Mouse (Mus musculus): ENCODE measurements around the gene Cbln3. TPM values are rescaled to one million over a fixed set of nuclear protein-coding genes. Genes with fewer than 3 reads are reported as not detected.

Gene Cbln3
- total and polyA plus RNA-seq, 2 experiments from 2014 or later, result 0.68 to 0.73 TPM

DNA sequence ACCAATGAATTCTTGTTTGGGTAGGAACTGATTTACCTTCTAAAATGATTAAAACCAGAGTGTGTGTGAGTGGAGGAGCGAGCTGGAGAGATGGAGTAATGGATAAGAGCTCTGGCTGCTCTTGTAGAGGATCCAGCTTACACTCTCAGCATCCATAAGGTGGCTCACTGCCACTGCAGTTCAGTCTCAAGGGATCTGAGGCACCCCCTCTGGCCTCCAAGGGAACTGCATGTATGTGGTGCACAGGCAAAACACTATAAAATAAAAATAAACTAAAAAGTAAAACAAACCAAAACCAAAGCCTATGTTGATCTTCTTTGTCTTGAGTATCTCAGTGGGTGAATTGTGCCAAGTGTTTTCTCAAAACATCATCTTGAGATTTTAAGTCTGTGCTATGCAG lies 4.6 kb downstream of the Cbln3 start:
- Histone ChIP-seq H3K4me3 (ENCODE audit: low read depth, low read length) (no peak overlapping the region), H3K27ac (ENCODE audit: low read depth) (no peak overlapping the region), H3K27me3 (ENCODE audit: control insufficient read depth, insufficient read depth, low read length) (no peaks in the 10 kb centered on the region), H3K9me3 (replicated peaks; ENCODE audit: control insufficient read depth, low read length) (no peaks in the 10 kb centered on the region), H3K9ac (replicated peaks; ENCODE audit: low read depth, low read length) (no peak overlapping the region), H3K4me2 (ENCODE audit: low read depth, low read length) (no peak overlapping the region), H3K36me3 (replicated peaks; ENCODE audit: control insufficient read depth, insufficient read depth, low read length) (no peaks in the 10 kb centered on the region), H3K4me1 (ENCODE audit: control insufficient read depth, insufficient read depth) (peaks cover 8% of the 10 kb centered on the region; the same call in 1 of the 2 replicates)
- no peak for ATAC-seq (ENCODE audit: insufficient read depth, low read depth)
- TF ChIP-seq EP300 (IDR thresholded peaks at IDR 0.05; ENCODE audit: low read depth), result no peak
- peak; percentile 88 for TF ChIP-seq CTCF (IDR thresholded peaks at IDR 0.05; ENCODE audit: low read depth)
- WGBS, result 23% methylated on average over 1 of the region's 1 CpGs
- peak; percentile 71 for DNase-seq (ENCODE audit: low spot score)

DNA sequence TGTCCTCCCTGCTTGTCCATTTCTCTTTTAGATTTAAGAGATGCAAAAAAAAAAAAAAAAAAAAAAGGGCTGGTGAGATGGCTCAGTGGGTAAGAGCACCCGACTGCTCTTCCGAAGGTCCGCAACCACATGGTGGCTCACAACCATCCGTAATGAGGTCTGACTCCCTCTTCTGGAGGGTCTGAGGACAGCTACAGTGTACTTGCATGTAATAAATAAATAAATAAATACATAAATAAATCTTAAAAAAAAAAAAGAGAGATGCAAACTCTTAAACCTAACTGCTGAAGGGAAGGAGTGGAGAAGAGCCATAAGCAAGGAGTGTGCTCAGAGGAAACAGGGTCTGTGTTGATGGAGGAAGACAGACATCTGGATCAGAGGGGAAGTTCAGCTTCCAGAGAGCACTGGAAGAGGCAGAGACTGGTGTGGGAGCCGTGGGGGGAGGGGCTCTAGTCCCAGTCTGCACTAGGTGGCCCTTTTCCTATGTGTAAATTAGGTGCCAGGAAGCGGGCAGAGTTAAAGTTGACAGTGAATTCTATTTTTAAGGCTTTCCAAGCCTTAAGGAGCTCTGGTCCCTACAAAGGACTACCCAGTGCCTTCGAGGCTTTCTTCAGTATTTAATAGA lies 5.8 kb downstream of the Cbln3 start:
- DNase-seq (ENCODE audit: low spot score) (no peak), ATAC-seq (ENCODE audit: insufficient read depth, low read depth) (no peak)
- no peak overlapping the region for H3K9ac ChIP-seq (replicated peaks; ENCODE audit: low read depth, low read length)
- no peak overlapping the region for H3K27ac ChIP-seq (ENCODE audit: low read depth)
- no peak overlapping the region for H3K4me2 ChIP-seq (ENCODE audit: low read depth, low read length)
- 15% methylated on average over 7 of the region's 7 CpGs for WGBS
- H3K36me3 ChIP-seq (replicated peaks; ENCODE audit: control insufficient read depth, insufficient read depth, low read length), result no peaks in the 10 kb centered on the region
- TF ChIP-seq EP300 (IDR thresholded peaks at IDR 0.05; ENCODE audit: low read depth), result no peak
- peak; percentile 26; the same call in 1 of the 2 replicates for TF ChIP-seq CTCF (IDR thresholded peaks at IDR 0.05; ENCODE audit: low read depth)
- H3K4me1 ChIP-seq (ENCODE audit: control insufficient read depth, insufficient read depth), result no peaks in the 10 kb centered on the region; the same call in 1 of the 2 replicates
- no peak overlapping the region for H3K4me3 ChIP-seq (ENCODE audit: low read depth, low read length)
- H3K9me3 ChIP-seq (replicated peaks; ENCODE audit: control insufficient read depth, low read length), result no peaks in the 10 kb centered on the region
- no peaks in the 10 kb centered on the region for H3K27me3 ChIP-seq (ENCODE audit: control insufficient read depth, insufficient read depth, low read length)

DNA sequence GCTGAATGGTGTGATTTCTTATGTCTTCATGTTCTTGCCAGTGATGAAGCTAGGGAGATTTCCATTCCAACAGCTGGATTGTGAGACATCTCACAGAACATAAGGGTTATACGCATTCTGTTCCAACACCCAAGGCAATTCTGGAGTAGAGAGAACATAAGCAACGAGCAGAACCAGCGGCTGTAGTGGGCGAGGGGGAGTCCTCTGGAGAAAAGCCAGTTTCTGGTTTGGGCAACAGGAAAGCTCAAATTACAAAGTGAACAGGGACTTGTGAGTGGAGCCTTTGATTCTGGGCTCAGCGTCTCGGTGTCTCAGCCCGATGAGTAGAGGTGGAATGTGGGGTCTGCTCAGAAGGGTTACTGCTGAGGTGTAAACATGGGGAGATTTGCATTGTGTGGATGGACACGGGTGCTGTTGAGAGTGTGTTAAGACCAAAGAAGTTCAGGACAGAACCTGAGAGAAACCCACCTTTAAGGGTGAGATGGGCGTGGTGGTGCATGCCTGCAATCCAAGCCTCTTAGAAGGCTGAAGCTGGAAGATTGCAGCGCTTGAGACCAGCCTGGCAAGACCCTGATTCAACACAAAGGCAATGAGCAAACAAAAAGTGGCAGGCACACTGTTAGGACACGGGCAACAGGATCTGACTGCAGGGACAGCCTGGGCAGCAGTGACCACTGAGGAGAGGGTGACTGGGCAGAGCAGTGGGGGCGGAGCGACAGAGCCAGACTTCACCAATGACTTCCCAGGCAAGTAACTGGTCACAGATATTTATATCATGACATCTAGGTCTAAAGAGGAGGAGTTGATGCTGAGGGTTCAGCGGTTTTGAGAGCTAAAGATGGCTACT lies 6.5 kb downstream of the Cbln3 start:
- H3K27ac ChIP-seq (ENCODE audit: low read depth), result no peak overlapping the region
- no peaks in the 10 kb centered on the region; the same call in 1 of the 2 replicates for H3K4me1 ChIP-seq (ENCODE audit: control insufficient read depth, insufficient read depth)

GRCm38 (mm10) chr14:55873714-55874683 lies 10.2 kb downstream of the Cbln3 start:
- WGBS, result 10% methylated on average over 30 of the region's 30 CpGs
- peaks cover 37% of the 10 kb centered on the region for H3K36me3 ChIP-seq (replicated peaks; ENCODE audit: control insufficient read depth, insufficient read depth, low read length)
- H3K4me3 ChIP-seq (ENCODE audit: low read depth, low read length), result no peak overlapping the region
- peak overlapping the region; percentile 37 for H3K4me2 ChIP-seq (ENCODE audit: low read depth, low read length)
- H3K27ac ChIP-seq (ENCODE audit: low read depth), result no peak overlapping the region
- ATAC-seq (ENCODE audit: insufficient read depth, low read depth) (peak; percentile 70; the same call in 1 of the 2 replicates), DNase-seq (ENCODE audit: low spot score) (peak; percentile 68)
- no peaks in the 10 kb centered on the region for H3K9me3 ChIP-seq (replicated peaks; ENCODE audit: control insufficient read depth, low read length)
- H3K27me3 ChIP-seq (ENCODE audit: control insufficient read depth, insufficient read depth, low read length), result no peaks in the 10 kb centered on the region
- no peaks in the 10 kb centered on the region; the same call in 1 of the 2 replicates for H3K4me1 ChIP-seq (ENCODE audit: control insufficient read depth, insufficient read depth)
- TF ChIP-seq EP300 (IDR thresholded peaks at IDR 0.05; ENCODE audit: low read depth) (no peak), CTCF (IDR thresholded peaks at IDR 0.05; ENCODE audit: low read depth) (peak; percentile 92)
- H3K9ac ChIP-seq (replicated peaks; ENCODE audit: low read depth, low read length), result no peak overlapping the region

More for the DNA sequence above, 6.5 kb downstream of the Cbln3 start:
- peaks cover 1% of the 10 kb centered on the region for H3K36me3 ChIP-seq (replicated peaks; ENCODE audit: control insufficient read depth, insufficient read depth, low read length)
- no peak overlapping the region for H3K4me2 ChIP-seq (ENCODE audit: low read depth, low read length)
- no peak for DNase-seq (ENCODE audit: low spot score)
- no peak for TF ChIP-seq EP300 (IDR thresholded peaks at IDR 0.05; ENCODE audit: low read depth)
- no peak overlapping the region for H3K9ac ChIP-seq (replicated peaks; ENCODE audit: low read depth, low read length)
- no peak overlapping the region for H3K4me3 ChIP-seq (ENCODE audit: low read depth, low read length)
- H3K27me3 ChIP-seq (ENCODE audit: control insufficient read depth, insufficient read depth, low read length), result no peaks in the 10 kb centered on the region
- H3K9me3 ChIP-seq (replicated peaks; ENCODE audit: control insufficient read depth, low read length), result no peaks in the 10 kb centered on the region
- 10% methylated on average over 14 of the region's 14 CpGs for WGBS
- no peak for ATAC-seq (ENCODE audit: insufficient read depth, low read depth)

DNA sequence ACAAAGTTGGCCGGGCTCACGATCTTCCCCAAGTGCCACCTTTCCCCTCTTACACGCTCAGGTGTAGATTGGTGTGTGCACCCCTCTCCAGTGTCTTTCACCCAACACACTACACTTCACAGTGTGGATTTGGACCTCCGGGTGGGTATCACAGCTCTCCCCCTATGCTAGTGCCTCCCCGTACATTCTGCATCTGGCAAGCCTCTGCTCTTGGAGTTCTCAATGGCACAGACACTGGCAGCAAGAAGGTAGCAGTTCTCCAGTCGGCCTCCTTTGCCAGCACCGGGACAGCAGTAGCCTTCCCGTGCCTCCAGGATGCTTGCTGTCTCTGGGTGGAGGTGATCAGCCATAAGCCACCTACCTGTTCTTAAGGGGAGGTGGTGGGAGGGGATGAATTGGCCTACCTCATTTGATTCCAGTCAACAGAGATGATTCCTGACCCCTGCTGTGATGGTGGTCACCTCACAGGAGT lies 10.9 kb downstream of the Cbln3 start:
- TF ChIP-seq EP300 (IDR thresholded peaks at IDR 0.05; ENCODE audit: low read depth) (no peak), CTCF (IDR thresholded peaks at IDR 0.05; ENCODE audit: low read depth) (no peak)
- no peaks in the 10 kb centered on the region for H3K9me3 ChIP-seq (replicated peaks; ENCODE audit: control insufficient read depth, low read length)
- peak overlapping the region; percentile 37; the same call in 1 of the 2 replicates for H3K4me2 ChIP-seq (ENCODE audit: low read depth, low read length)
- H3K4me3 ChIP-seq (ENCODE audit: low read depth, low read length), result no peak overlapping the region
- no peaks in the 10 kb centered on the region; the same call in 1 of the 2 replicates for H3K4me1 ChIP-seq (ENCODE audit: control insufficient read depth, insufficient read depth)
- DNase-seq (ENCODE audit: low spot score), result no peak
- H3K27ac ChIP-seq (ENCODE audit: low read depth), result no peak overlapping the region
- H3K36me3 ChIP-seq (replicated peaks; ENCODE audit: control insufficient read depth, insufficient read depth, low read length), result peaks cover 44% of the 10 kb centered on the region
- H3K27me3 ChIP-seq (ENCODE audit: control insufficient read depth, insufficient read depth, low read length), result no peaks in the 10 kb centered on the region
- WGBS, result 75% methylated on average over 8 of the region's 8 CpGs
- peak; percentile 18; the same call in 1 of the 2 replicates for ATAC-seq (ENCODE audit: insufficient read depth, low read depth)
- no peak overlapping the region for H3K9ac ChIP-seq (replicated peaks; ENCODE audit: low read depth, low read length)
